Mouse (Mus musculus): ENCODE results near the gene Mob1b.
"Not testable (repeated sequence)": the region's sequence is repeated elsewhere in the genome, so short reads cannot be mapped to it uniquely, and the experiment has no call there.

Gene Mob1b

GRCm38 (mm10) chr5:88702041-88702440 is 18.6 kb upstream of the Mob1b start:
- no peak for DNase-seq (ENCODE audit: low read depth, low spot score)

- DNase-seq (ENCODE audit: low read depth, low spot score) = no peak
Measured at GRCm38 (mm10) chr5:88703551-88703950, 17.1 kb upstream of the Mob1b start.

GRCm38 (mm10) chr5:88711128-88711527 is 9.5 kb upstream of the Mob1b start:
- DNase-seq (ENCODE audit: low read depth, low spot score) = no peak

GRCm38 (mm10) chr5:88711618-88712224 is 8.9 kb upstream of the Mob1b start:
- DNase-seq (ENCODE audit: low read depth, low spot score) = no peak

- DNase-seq (ENCODE audit: low read depth, low spot score) = no peak
Measured at GRCm38 (mm10) chr5:88712328-88712727, 8.3 kb upstream of the Mob1b start.

GRCm38 (mm10) chr5:88716983-88717382 is 3.7 kb upstream of the Mob1b start:
- DNase-seq (ENCODE audit: low read depth, low spot score) = no peak

- no peak for DNase-seq (ENCODE audit: low read depth, low spot score)
Measured at GRCm38 (mm10) chr5:88721003-88721475, 384 bp downstream of the Mob1b start.

- no peak for DNase-seq (ENCODE audit: low read depth, low spot score)
Measured at GRCm38 (mm10) chr5:88721565-88722212, 1.0 kb downstream of the Mob1b start.

- no peak for DNase-seq (ENCODE audit: low read depth, low spot score)
Measured at GRCm38 (mm10) chr5:88722213-88722600, 1.6 kb downstream of the Mob1b start.

- no peak for DNase-seq (ENCODE audit: low read depth, low spot score)
Measured at GRCm38 (mm10) chr5:88724030-88724429, 3.4 kb downstream of the Mob1b start.

GRCm38 (mm10) chr5:88727593-88728144 is 7.0 kb downstream of the Mob1b start:
- DNase-seq (ENCODE audit: low read depth, low spot score) = no peak

GRCm38 (mm10) chr5:88734786-88735185 is 14.1 kb downstream of the Mob1b start:
- DNase-seq (ENCODE audit: low read depth, low spot score) = no peak

- DNase-seq (ENCODE audit: low read depth, low spot score) = not testable (repeated sequence)
Measured at GRCm38 (mm10) chr5:88741065-88741464, 20.4 kb downstream of the Mob1b start.

GRCm38 (mm10) chr5:88747774-88748173 is 27.1 kb downstream of the Mob1b start:
- DNase-seq (ENCODE audit: low read depth, low spot score) = no peak

- no peak for DNase-seq (ENCODE audit: low read depth, low spot score)
Measured at GRCm38 (mm10) chr5:88753199-88753598, 32.5 kb downstream of the Mob1b start.

GRCm38 (mm10) chr5:88762611-88763010 is 42.0 kb downstream of the Mob1b start:
- DNase-seq (ENCODE audit: low read depth, low spot score) = no peak

GRCm38 (mm10) chr5:88764430-88764986 is 43.9 kb downstream of the Mob1b start:
- no peak for DNase-seq (ENCODE audit: low read depth, low spot score)

GRCm38 (mm10) chr5:88764987-88765481 is 44.4 kb downstream of the Mob1b start, which contains the start of gene Dck:
Dck (plus strand) TSS chr5:88764996.
- DNase-seq (ENCODE audit: low read depth, low spot score) = peak; percentile 97

- no peak for DNase-seq (ENCODE audit: low read depth, low spot score)
Measured at GRCm38 (mm10) chr5:88765587-88765986, 44.9 kb downstream of the Mob1b start.

GRCm38 (mm10) chr5:88766121-88766520 is 45.5 kb downstream of the Mob1b start:
- no peak for DNase-seq (ENCODE audit: low read depth, low spot score)

- no peak for DNase-seq (ENCODE audit: low read depth, low spot score)
Measured at GRCm38 (mm10) chr5:88766863-88767262, 46.2 kb downstream of the Mob1b start.

- no peak for DNase-seq (ENCODE audit: low read depth, low spot score)
Measured at GRCm38 (mm10) chr5:88768201-88768600, 47.5 kb downstream of the Mob1b start.

All from WW6 (cell line).